Mouse (Mus musculus) thymus, adult 2 months (tissue): ENCODE results near the gene Zfp316. TPM values are rescaled to one million over a fixed set of nuclear protein-coding genes. Genes with fewer than 3 reads are reported as not detected.

Source experiments
- DNase-seq: peaks from one replicate; pipeline ENCODE4 v3.0.0; 2021
- H3K27ac ChIP-seq: fragments of 200-500 bp; 2 replicates; pipeline ENCODE4 v1.5.1; 2012; ENCODE audit warnings: low read length, control low read depth; ENCODE audit not compliant: control insufficient read depth, insufficient read depth
- H3K27me3 ChIP-seq: fragments of 200-500 bp; 2 replicates; pipeline ENCODE4 v1.6.1; 2012; ENCODE audit warnings: mild to moderate bottlenecking, low read length, moderate library complexity, mixed read lengths; ENCODE audit not compliant: control insufficient read depth, insufficient read depth
- H3K36me3 ChIP-seq: fragments of 200-500 bp; 2 replicates; pipeline ENCODE4 v1.6.1; 2012; ENCODE audit warnings: mild to moderate bottlenecking, low read length, moderate library complexity; ENCODE audit not compliant: control insufficient read depth, insufficient read depth
- H3K4me1 ChIP-seq: fragments of 200-500 bp; replicated peaks from 2 replicates; pipeline ENCODE4 v1.6.1; 2012; ENCODE audit warnings: low read length; ENCODE audit not compliant: control insufficient read depth, insufficient read depth
- H3K4me3 ChIP-seq: fragments of 200-500 bp; 2 replicates; pipeline ENCODE4 v1.5.1; 2012; ENCODE audit warnings: mild to moderate bottlenecking, low read length, control low read depth, moderate library complexity; ENCODE audit not compliant: control insufficient read depth, insufficient read depth
- CTCF ChIP-seq: fragments of 200-500 bp; IDR thresholded peaks from 2 replicates; pipeline ENCODE4 v1.5.1; 2012; ENCODE audit warnings: mild to moderate bottlenecking, control low read depth, low read length, moderate library complexity, borderline replicate concordance; ENCODE audit not compliant: control insufficient read depth, poor library complexity, insufficient read depth; ENCODE audit errors: extremely low read depth
- POLR2A ChIP-seq: fragments of 200-500 bp; IDR thresholded peaks from 2 replicates; pipeline ENCODE4 v1.6.1; 2012; ENCODE audit warnings: mild to moderate bottlenecking, low read length, control low read depth, moderate library complexity; ENCODE audit not compliant: control insufficient read depth, poor library complexity, insufficient read depth; ENCODE audit errors: extremely low read depth
- WGBS: fragments of 180-500 bp; shearing (Covaris S2); methylation state at CpG from one replicate; pipeline ENCODE4 v1.1.7; 2018; 5-methylcytosine and 5-hydroxymethylcytosine counted together
- polyA plus RNA-seq: library from polyadenylated mRNA; depleted of rRNA; stranded (reverse); fragments of >200 nt; gene quantifications from 2 replicates; pipeline ENCODE4 v1.2.3, GENCODE M21; 2012

Zfp316 gene
- polyA plus RNA-seq, 1 experiment: 3.6 TPM

- WGBS: 62% methylated on average over 8 of the region's 8 CpGs
- H3K27me3 ChIP-seq: no peaks in the 10 kb centered on the region
- peak; percentile 83; the same call in 1 of the 2 replicates for TF ChIP-seq CTCF
- no peak for TF ChIP-seq POLR2A
- peak; percentile 81 for DNase-seq
- no peak overlapping the region for H3K27ac ChIP-seq
- peaks cover 48% of the 10 kb centered on the region for H3K36me3 ChIP-seq
- H3K4me3 ChIP-seq: no peak overlapping the region
- peaks cover 14% of the 10 kb centered on the region for H3K4me1 ChIP-seq
Measured at GRCm38 (mm10) chr5:143311886-143312285, 42.1 kb upstream of the Zfp316 start.

DNA sequence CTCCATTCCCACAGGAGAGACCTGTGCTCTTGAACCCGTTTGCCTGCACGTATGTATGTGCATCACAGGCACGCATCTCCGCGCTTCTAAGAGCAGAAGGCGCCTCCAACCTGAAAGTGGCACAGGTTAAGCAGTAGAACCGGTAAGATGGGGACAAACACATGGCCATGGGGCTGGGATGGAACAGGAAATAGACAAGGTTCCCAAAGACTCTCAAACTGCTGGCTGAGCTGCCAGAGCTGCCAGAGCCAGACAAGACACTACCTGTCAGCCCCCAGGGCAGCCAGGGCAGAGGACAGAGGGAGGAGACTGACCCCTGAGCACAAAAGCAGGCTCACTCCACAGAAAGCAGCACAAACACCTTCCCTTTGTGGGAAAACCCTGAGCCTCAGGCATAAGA is 40.1 kb upstream of the Zfp316 start:
- peaks cover 61% of the 10 kb centered on the region for H3K36me3 ChIP-seq
- TF ChIP-seq CTCF (no peak), POLR2A (no peak)
- no peak overlapping the region for H3K27ac ChIP-seq
- H3K27me3 ChIP-seq: no peaks in the 10 kb centered on the region
- WGBS: 98% methylated on average over 7 of the region's 7 CpGs
- no peak overlapping the region for H3K4me3 ChIP-seq
- DNase-seq: no peak
- peaks cover 12% of the 10 kb centered on the region for H3K4me1 ChIP-seq

DNA sequence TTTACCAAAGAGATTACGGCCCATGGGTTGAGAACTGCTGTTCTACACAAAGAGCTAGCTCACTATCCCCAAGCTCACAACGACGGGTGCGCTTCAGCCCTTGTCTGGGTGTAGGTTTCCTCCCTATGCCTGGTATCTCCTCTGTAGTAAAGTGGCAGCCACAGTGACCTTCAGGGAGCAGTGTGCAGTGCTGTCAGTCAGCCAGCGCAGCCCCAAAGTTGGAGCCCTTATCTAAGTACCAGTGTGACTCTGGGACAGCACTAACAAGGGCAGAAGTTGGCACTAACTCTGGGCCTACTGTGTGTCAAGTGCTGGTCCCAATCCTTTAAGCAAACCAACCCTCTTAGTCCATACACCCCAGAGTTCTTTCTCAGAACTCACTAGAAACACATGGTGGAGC is 39.0 kb upstream of the Zfp316 start:
- no peak for TF ChIP-seq POLR2A
- no peak for TF ChIP-seq CTCF
- 95% methylated on average over 5 of the region's 5 CpGs for WGBS
- Histone ChIP-seq H3K4me3 (no peak overlapping the region), H3K27me3 (no peaks in the 10 kb centered on the region), H3K36me3 (peaks cover 64% of the 10 kb centered on the region), H3K4me1 (peaks cover 6% of the 10 kb centered on the region; the same call in 1 of the 2 replicates), H3K27ac (no peak overlapping the region)
- no peak for DNase-seq

- peaks cover 75% of the 10 kb centered on the region for H3K36me3 ChIP-seq
Measured at GRCm38 (mm10) chr5:143304251-143304650, 34.4 kb upstream of the Zfp316 start.

DNA sequence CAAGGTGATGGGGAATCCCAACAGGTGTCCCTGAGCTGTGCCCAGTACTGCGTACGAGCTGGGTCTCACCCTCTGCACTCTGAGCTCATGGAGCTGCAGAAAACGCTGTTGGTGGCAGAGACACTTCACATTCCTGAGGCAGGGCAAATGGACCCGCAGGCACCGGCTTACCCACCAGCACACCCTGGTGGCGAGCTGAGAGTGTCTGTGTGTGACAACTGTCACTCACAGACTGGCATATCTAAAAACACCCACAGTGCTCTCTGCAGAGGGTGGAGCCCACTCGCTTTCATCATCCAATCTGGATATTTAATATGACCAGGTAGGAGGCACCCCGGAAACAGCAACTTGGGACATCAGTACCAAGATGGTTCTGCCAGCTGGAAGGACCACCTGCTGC is 31.5 kb upstream of the Zfp316 start:
- Histone ChIP-seq H3K4me3 (no peak overlapping the region), H3K36me3 (peaks cover 46% of the 10 kb centered on the region), H3K27me3 (no peaks in the 10 kb centered on the region), H3K4me1 (no peaks in the 10 kb centered on the region), H3K27ac (no peak overlapping the region)
- TF ChIP-seq CTCF (peak; percentile 50; the same call in 1 of the 2 replicates), POLR2A (no peak)
- DNase-seq: no peak
- WGBS: 86% methylated on average over 8 of the region's 8 CpGs

More at GRCm38 (mm10) chr5:143304251-143304650, 34.4 kb upstream of the Zfp316 start:
- no peak overlapping the region for H3K27ac ChIP-seq
- no peak overlapping the region for H3K4me3 ChIP-seq
- no peaks in the 10 kb centered on the region for H3K4me1 ChIP-seq
- DNase-seq: no peak
- WGBS: 97% methylated on average over 7 of the region's 7 CpGs
- H3K27me3 ChIP-seq: no peaks in the 10 kb centered on the region
- no peak for TF ChIP-seq POLR2A
- TF ChIP-seq CTCF: no peak

- TF ChIP-seq POLR2A (no peak), CTCF (peak; percentile 29; the same call in 1 of the 2 replicates)
- Histone ChIP-seq H3K4me3 (no peak overlapping the region), H3K27me3 (no peaks in the 10 kb centered on the region), H3K36me3 (peaks cover 40% of the 10 kb centered on the region), H3K4me1 (no peaks in the 10 kb centered on the region), H3K27ac (no peak overlapping the region)
- WGBS: 91% methylated on average over 4 of the region's 4 CpGs
- peak; percentile 65 for DNase-seq
Measured at GRCm38 (mm10) chr5:143299686-143300085, 29.9 kb upstream of the Zfp316 start.

- no peak overlapping the region for H3K27ac ChIP-seq
- no peak for DNase-seq
- TF ChIP-seq CTCF (peak; percentile 46; the same call in 1 of the 2 replicates), POLR2A (no peak)
- H3K4me1 ChIP-seq: 0 out of 2 replicates have a peak, but pooled peaks cover under 1% of the 10 kb centered on the region
- H3K27me3 ChIP-seq: peaks cover 6% of the 10 kb centered on the region; the same call in 1 of the 2 replicates
- peaks cover 32% of the 10 kb centered on the region for H3K36me3 ChIP-seq
- WGBS: 97% methylated on average over 7 of the region's 7 CpGs
- H3K4me3 ChIP-seq: no peak overlapping the region
Measured at GRCm38 (mm10) chr5:143298391-143298790, 28.6 kb upstream of the Zfp316 start.
